Mouse (Mus musculus) mesoderm, embryonic 11.5 days (tissue): ENCODE results near the gene Krt28.
A peak's percentile ranks its signal among the peaks of the same experiment; 100 is the strongest.

Source experiments
- DNase-seq: peaks from one replicate; pipeline ENCODE4 v3.0.0-alpha.2; 2012; ENCODE audit warnings: low read depth, low spot score

Krt28 gene

DNA sequence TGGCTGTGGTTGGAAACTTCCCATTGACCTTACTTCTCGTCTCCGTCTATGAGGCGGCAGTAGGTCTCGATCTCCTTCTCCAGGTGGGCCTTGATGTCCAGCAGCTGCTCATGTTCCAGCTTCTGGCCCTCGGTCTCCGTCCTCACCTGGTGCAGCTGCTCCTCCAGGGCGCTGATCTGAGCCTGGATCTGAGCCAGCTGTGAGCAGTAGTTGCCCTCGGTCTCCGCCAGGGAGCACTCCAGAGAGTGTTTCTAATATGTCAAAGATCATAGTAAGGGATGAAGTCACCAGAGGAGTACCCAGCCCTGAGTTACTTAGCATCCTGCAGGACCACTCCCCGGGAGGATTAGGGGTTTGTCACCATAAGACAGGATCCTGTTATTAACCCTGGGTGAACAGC lies 7.9 kb downstream of the Krt28 start:
- peak; percentile 4 for DNase-seq

DNA sequence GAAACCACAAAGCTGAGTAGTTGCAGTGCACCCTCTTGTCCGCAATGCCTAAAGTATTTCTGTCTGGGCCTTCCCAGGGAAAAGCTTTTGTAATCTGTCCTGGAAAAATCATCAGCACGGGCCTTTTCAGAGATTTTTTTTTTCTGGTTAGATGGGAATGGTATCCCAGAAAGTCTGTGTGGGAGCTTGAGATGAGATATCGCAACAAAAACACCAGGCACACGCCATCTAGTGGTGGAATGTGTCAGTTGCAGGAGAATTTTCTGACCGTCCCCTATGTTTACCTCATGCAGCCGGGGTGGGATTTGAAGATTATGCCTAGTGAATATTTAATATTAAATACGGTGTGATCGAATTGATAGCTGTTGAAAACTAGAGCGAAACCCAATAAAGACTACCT lies 10.3 kb downstream of the Krt28 start:
- DNase-seq, result peak; percentile 77

GRCm38 (mm10) chr11:99361423-99361822 lies 13.3 kb downstream of the Krt28 start:
- no peak for DNase-seq

DNA sequence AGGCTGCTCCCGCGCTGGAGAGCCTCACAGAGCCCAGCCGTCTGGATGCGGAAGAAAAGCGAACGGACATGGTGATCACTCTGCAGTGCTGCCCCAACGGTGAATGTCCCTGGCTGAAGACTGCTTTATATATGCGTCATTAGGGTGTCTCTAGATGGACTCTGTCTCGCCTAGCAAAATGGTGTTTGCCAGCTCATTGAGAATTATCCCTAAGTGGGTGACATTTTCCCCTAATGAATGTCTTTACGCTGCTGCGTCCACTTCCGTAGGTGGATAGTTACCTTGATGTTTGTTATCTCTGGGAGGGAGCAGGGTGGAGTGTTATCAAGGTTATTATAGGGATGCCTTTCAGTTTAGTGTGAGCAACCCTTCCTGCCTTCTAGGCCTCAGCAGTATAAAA lies 23.7 kb downstream of the Krt28 start, which contains the start of gene Krt27:
TSS of gene Krt27 (minus strand) at position 101 of the 400 bp plus-strand sequence.
- no peak for DNase-seq

DNA sequence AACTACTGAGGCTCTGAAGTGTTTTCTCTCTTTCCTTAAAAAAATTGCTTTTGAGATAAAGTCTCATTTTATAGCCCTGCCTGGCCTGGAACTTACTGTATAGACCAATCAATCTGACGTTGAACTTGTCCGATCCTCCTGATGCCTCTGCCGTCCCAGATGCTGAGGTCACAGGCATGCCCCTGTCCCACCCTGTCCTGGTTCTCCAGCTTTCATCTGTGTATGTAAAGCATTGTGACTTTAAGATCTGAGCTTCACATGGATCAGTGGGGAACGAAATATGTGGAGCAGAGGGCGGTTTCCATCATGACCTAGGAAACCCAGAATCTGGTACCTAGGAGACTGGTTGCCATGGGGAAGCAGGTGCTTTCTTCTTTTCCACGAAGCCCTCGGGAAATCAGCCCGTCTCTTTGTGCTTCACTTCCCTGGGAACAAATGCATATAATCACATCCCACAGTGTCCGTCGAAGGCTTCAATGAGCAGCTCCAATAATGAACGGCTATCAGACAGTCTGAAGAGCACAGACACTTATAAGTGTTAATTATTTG lies 35.3 kb downstream of the Krt28 start:
- peak; percentile 23 for DNase-seq

DNA sequence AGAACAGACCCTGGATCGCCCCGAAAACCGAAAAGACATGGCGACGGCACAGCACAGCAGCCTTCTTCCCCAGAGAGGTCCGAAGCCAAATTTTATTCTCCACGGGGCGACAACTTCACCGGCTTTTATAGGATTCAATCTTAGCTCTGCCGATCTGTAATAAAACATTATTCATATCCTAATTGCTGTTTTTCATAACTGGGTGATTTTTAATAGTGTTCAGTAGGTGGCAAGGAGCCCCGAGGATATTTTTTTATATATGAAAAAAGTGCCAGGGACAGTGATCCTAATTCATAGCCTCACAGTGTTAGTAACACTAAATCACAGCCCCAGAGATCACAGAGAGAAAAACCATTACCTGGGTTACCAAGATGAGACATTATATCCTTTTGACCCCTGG lies 36.8 kb downstream of the Krt28 start, which contains the start of gene Krt26:
TSS of gene Krt26 (minus strand) at position 101 of the 400 bp plus-strand sequence.
- DNase-seq, result no peak

GRCm38 (mm10) chr11:99333426-99333825 lies 41.3 kb downstream of the Krt28 start:
- DNase-seq, result no peak

GRCm38 (mm10) chr11:99329655-99330054 lies 45.0 kb downstream of the Krt28 start:
- no peak for DNase-seq

DNA sequence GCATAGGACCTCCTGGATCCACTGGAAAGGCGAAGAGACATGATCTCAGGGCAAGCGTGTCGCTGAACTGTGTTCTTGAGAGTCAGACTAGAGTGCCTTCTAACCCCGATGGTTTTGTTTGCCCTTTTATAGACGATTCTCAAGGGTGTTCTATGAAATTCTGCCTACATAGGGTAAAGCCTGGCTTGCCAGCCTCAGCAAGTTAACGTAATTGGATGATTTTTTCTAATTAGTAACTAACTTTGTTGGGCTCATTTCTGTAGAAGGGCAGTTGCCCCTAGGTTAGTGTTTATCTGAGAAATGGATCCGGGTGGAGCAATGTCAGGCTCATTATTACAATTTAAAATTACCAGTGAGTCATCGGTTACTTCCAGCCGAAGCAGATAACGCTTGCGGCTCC lies 51.9 kb downstream of the Krt28 start, which contains the start of gene Krt25:
TSS of gene Krt25 (minus strand) at position 101 of the 400 bp plus-strand sequence.
- DNase-seq, result no peak

DNA sequence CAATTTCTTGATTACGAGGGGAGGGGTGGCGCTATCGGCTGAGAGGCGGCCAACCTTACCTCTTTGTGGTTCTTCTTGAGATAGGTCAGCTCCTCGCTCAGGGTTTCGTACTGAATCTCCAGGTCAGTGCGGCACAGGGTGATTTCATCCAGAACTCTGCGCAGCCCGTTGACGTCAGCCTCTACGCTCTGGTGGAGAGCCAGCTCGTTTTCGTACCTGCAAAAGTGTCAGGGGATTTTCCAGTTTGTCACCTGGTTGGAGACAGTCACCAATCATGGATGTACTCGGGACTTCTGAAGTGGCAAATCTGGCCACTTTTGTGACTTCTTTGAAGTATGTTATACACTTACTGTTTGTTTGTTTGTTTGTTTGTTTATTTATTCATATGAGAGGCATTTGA lies 53.6 kb downstream of the Krt28 start:
- DNase-seq, result no peak

DNA sequence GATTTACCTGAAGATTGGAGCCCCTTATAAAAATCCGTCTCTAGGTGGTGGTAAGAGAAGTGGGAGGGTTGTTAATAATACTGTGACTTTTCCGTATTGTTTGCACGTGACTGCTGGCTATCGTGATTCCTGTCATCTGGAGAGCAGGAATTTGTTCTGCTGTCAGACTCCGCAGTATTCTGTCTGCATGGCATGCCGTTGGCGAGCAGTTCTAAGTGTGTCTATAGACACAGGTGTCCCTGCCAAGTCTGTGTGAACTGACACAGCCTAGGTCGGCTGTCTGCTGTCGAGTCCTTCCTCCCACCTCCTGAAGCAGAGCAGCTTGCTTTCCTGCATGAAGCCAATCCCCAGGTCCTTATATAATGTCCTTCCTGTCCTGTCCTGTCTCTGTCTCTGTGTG lies 55.6 kb downstream of the Krt28 start:
- no peak for DNase-seq

GRCm38 (mm10) chr11:99316543-99316942 lies 58.2 kb downstream of the Krt28 start:
- DNase-seq, result no peak
